Mouse (Mus musculus): ENCODE results near the gene Ube2c. TPM values are rescaled to one million over a fixed set of nuclear protein-coding genes. Genes with fewer than 3 reads are reported as not detected.
A peak's percentile ranks its signal among the peaks of the same experiment; 100 is the strongest.

The Ube2c gene
- polyA plus RNA-seq, 1 experiment: 371 TPM

DNA sequence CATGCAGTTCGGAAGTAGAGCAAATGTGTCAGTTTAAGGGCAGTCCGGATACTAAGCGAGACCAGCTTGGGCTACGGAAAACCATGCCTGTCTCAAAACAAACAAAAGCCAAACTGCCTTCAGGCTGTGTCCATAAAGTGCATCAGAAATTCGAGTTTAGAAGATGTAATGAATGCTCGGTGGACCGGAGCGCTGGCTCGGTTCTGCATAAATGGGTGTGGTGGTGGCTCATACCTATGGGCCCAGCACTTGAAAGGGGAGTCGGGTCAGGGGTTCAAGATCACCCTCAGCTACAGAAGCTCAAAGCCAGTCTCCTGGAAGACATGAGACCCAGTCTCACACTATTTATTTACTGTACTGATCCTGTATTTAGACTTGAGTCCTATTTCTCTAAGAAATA, 18.1 kb downstream of the Ube2c start:
- Histone ChIP-seq H3K36me3 (ENCODE audit: control insufficient read depth, insufficient read depth, low read length, poor library complexity, severe bottlenecking) (no peaks in the 10 kb centered on the region), H3K4me1 (ENCODE audit: control insufficient read depth, insufficient read depth, low read length) (peaks cover 13% of the 10 kb centered on the region), H3K9ac (ENCODE audit: low read depth, poor library complexity, severe bottlenecking) (no peak overlapping the region), H3K27me3 (ENCODE audit: control insufficient read depth, insufficient read depth, low read length, poor library complexity, severe bottlenecking) (no peaks in the 10 kb centered on the region), H3K4me3 (ENCODE audit: low read depth, low read length) (no peak overlapping the region), H3K9me3 (replicated peaks; ENCODE audit: control insufficient read depth, insufficient read depth, low read length, poor library complexity, severe bottlenecking) (no peaks in the 10 kb centered on the region), H3K27ac (ENCODE audit: insufficient read depth, low read length) (no peak overlapping the region)
- TF ChIP-seq EP300 (IDR thresholded peaks at IDR 0.05; ENCODE audit: insufficient read depth, low read depth, low read length) (no peak), POLR2A (IDR thresholded peaks at IDR 0.05; ENCODE audit: insufficient read depth, low read length) (no peak), CTCF (IDR thresholded peaks at IDR 0.05; ENCODE audit: low read depth, low read length) (no peak)

- no peak overlapping the region for H3K27ac ChIP-seq (ENCODE audit: insufficient read depth, low read length)
- no peaks in the 10 kb centered on the region for H3K9me3 ChIP-seq (replicated peaks; ENCODE audit: control insufficient read depth, insufficient read depth, low read length, poor library complexity, severe bottlenecking)
- H3K4me3 ChIP-seq (ENCODE audit: low read depth, low read length): no peak overlapping the region
- no peak overlapping the region for H3K9ac ChIP-seq (ENCODE audit: low read depth, poor library complexity, severe bottlenecking)
- no peak for TF ChIP-seq POLR2A (IDR thresholded peaks at IDR 0.05; ENCODE audit: insufficient read depth, low read length)
- no peak for TF ChIP-seq CTCF (IDR thresholded peaks at IDR 0.05; ENCODE audit: low read depth, low read length)
- TF ChIP-seq EP300 (IDR thresholded peaks at IDR 0.05; ENCODE audit: insufficient read depth, low read depth, low read length): no peak
- peaks cover 13% of the 10 kb centered on the region for H3K4me1 ChIP-seq (ENCODE audit: control insufficient read depth, insufficient read depth, low read length)
- H3K27me3 ChIP-seq (ENCODE audit: control insufficient read depth, insufficient read depth, low read length, poor library complexity, severe bottlenecking): no peaks in the 10 kb centered on the region
- H3K36me3 ChIP-seq (ENCODE audit: control insufficient read depth, insufficient read depth, low read length, poor library complexity, severe bottlenecking): no peaks in the 10 kb centered on the region
Observed at GRCm38 (mm10) chr2:164788411-164788810, 18.7 kb downstream of the Ube2c start.

GRCm38 (mm10) chr2:164790451-164790850, 20.8 kb downstream of the Ube2c start:
- Histone ChIP-seq H3K4me3 (ENCODE audit: low read depth, low read length) (no peak overlapping the region), H3K27me3 (ENCODE audit: control insufficient read depth, insufficient read depth, low read length, poor library complexity, severe bottlenecking) (no peaks in the 10 kb centered on the region), H3K4me1 (ENCODE audit: control insufficient read depth, insufficient read depth, low read length) (peaks cover 13% of the 10 kb centered on the region), H3K36me3 (ENCODE audit: control insufficient read depth, insufficient read depth, low read length, poor library complexity, severe bottlenecking) (no peaks in the 10 kb centered on the region; the same call in 1 of the 2 replicates), H3K27ac (ENCODE audit: insufficient read depth, low read length) (no peak overlapping the region), H3K9ac (ENCODE audit: low read depth, poor library complexity, severe bottlenecking) (no peak overlapping the region), H3K9me3 (replicated peaks; ENCODE audit: control insufficient read depth, insufficient read depth, low read length, poor library complexity, severe bottlenecking) (no peaks in the 10 kb centered on the region)
- TF ChIP-seq EP300 (IDR thresholded peaks at IDR 0.05; ENCODE audit: insufficient read depth, low read depth, low read length) (no peak), POLR2A (IDR thresholded peaks at IDR 0.05; ENCODE audit: insufficient read depth, low read length) (no peak)

- Histone ChIP-seq H3K9me3 (replicated peaks; ENCODE audit: control insufficient read depth, insufficient read depth, low read length, poor library complexity, severe bottlenecking) (no peaks in the 10 kb centered on the region), H3K9ac (ENCODE audit: low read depth, poor library complexity, severe bottlenecking) (no peak overlapping the region), H3K27me3 (ENCODE audit: control insufficient read depth, insufficient read depth, low read length, poor library complexity, severe bottlenecking) (no peaks in the 10 kb centered on the region), H3K4me1 (ENCODE audit: control insufficient read depth, insufficient read depth, low read length) (peaks cover 13% of the 10 kb centered on the region), H3K27ac (ENCODE audit: insufficient read depth, low read length) (no peak overlapping the region), H3K36me3 (ENCODE audit: control insufficient read depth, insufficient read depth, low read length, poor library complexity, severe bottlenecking) (peaks cover 5% of the 10 kb centered on the region; the same call in 1 of the 2 replicates), H3K4me3 (ENCODE audit: low read depth, low read length) (no peak overlapping the region)
- TF ChIP-seq POLR2A (IDR thresholded peaks at IDR 0.05; ENCODE audit: insufficient read depth, low read length) (no peak), CTCF (IDR thresholded peaks at IDR 0.05; ENCODE audit: low read depth, low read length) (no peak), EP300 (IDR thresholded peaks at IDR 0.05; ENCODE audit: insufficient read depth, low read depth, low read length) (no peak)
Observed at GRCm38 (mm10) chr2:164791841-164792261, 22.2 kb downstream of the Ube2c start.

DNA sequence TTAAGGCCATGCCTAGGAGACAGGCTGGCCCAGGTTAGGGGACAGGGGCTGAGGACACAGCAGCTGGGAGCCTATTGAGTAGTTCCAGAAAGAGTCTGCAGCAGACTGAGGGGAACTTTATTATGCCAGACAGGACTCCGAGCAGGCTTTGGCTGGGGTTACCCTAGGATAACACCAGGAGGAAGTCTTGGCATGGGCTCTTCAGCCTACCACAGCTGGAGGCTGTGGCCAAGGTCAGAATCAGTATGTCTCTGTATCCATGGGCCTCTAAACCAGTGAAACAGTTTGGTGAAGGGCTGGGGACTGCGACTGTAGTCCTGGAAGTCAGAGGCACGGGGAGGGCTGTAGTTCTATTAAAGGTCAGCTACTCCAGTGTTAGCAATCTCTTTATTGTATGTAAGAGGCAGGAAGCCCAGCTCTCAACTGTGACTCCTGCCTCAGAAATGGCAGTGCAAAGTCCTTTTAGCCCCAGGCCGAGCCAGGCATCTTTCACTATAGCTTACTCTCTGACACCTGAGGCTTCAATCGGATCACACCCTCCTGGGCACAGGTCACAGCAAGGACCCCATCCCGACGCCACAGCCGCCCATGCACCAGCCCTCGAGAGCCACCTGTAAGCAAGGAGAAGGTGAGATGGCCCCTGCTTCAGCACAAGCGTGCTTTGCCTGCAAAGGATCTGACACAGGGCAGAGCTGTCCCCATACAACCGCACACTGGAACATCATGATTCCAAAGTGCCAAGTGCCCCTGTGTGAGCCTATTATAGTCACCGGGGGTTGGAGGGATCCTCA, 22.9 kb downstream of the Ube2c start:
- Histone ChIP-seq H3K4me3 (ENCODE audit: low read depth, low read length) (no peak overlapping the region), H3K4me1 (ENCODE audit: control insufficient read depth, insufficient read depth, low read length) (peaks cover 13% of the 10 kb centered on the region), H3K36me3 (ENCODE audit: control insufficient read depth, insufficient read depth, low read length, poor library complexity, severe bottlenecking) (peaks cover 8% of the 10 kb centered on the region), H3K27me3 (ENCODE audit: control insufficient read depth, insufficient read depth, low read length, poor library complexity, severe bottlenecking) (no peaks in the 10 kb centered on the region), H3K9me3 (replicated peaks; ENCODE audit: control insufficient read depth, insufficient read depth, low read length, poor library complexity, severe bottlenecking) (no peaks in the 10 kb centered on the region), H3K27ac (ENCODE audit: insufficient read depth, low read length) (no peak overlapping the region), H3K9ac (ENCODE audit: low read depth, poor library complexity, severe bottlenecking) (no peak overlapping the region)
- TF ChIP-seq CTCF (IDR thresholded peaks at IDR 0.05; ENCODE audit: low read depth, low read length): no peak
- TF ChIP-seq EP300 (IDR thresholded peaks at IDR 0.05; ENCODE audit: insufficient read depth, low read depth, low read length): no peak
- no peak for TF ChIP-seq POLR2A (IDR thresholded peaks at IDR 0.05; ENCODE audit: insufficient read depth, low read length)

DNA sequence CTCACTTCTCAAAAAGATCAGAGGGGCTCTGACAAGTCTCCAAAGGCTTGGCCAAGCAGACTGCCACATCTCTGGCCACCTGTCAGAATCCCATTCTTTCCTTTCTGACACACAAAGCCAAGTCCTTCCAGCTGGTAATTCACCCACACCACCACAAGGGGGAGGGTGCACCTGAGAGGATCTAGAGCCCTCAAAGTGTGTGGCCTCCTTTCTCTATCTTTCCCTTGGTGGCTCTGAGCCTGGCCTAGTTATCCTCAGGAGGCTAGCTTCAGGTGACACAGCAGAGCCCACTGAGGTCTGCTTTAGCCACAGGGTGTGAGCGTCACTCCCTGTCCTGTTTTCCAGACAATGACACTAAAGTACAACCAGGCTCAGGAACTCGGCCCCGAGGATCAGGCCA, 23.5 kb downstream of the Ube2c start:
- H3K9me3 ChIP-seq (replicated peaks; ENCODE audit: control insufficient read depth, insufficient read depth, low read length, poor library complexity, severe bottlenecking): no peaks in the 10 kb centered on the region
- H3K27ac ChIP-seq (ENCODE audit: insufficient read depth, low read length): peak overlapping the region; percentile 10; the same call in 1 of the 2 replicates
- H3K9ac ChIP-seq (ENCODE audit: low read depth, poor library complexity, severe bottlenecking): no peak overlapping the region
- H3K4me3 ChIP-seq (ENCODE audit: low read depth, low read length): no peak overlapping the region
- H3K27me3 ChIP-seq (ENCODE audit: control insufficient read depth, insufficient read depth, low read length, poor library complexity, severe bottlenecking): no peaks in the 10 kb centered on the region
- peaks cover 12% of the 10 kb centered on the region for H3K4me1 ChIP-seq (ENCODE audit: control insufficient read depth, insufficient read depth, low read length)
- TF ChIP-seq EP300 (IDR thresholded peaks at IDR 0.05; ENCODE audit: insufficient read depth, low read depth, low read length) (no peak), CTCF (IDR thresholded peaks at IDR 0.05; ENCODE audit: low read depth, low read length) (peak; percentile 55), POLR2A (IDR thresholded peaks at IDR 0.05; ENCODE audit: insufficient read depth, low read length) (no peak)
- H3K36me3 ChIP-seq (ENCODE audit: control insufficient read depth, insufficient read depth, low read length, poor library complexity, severe bottlenecking): peaks cover 12% of the 10 kb centered on the region
